Mouse (Mus musculus) kidney, adult 2 months (tissue): ENCODE measurements around the gene Spata2. TPM values are rescaled to one million over a fixed set of nuclear protein-coding genes. Genes with fewer than 3 reads are reported as not detected.

Experiments used
- DNase-seq: peaks from one replicate; pipeline ENCODE4 v3.0.0; 2021
- H3K27ac ChIP-seq: fragments of 200-500 bp; 2 replicates; pipeline ENCODE4 v1.5.1; 2012; ENCODE audit warnings: low read depth, low read length, control low read depth, inconsistent platforms; ENCODE audit not compliant: insufficient read depth
- H3K27me3 ChIP-seq: fragments of 200-500 bp; replicated peaks from 2 replicates; pipeline ENCODE4 v1.6.1; 2012; ENCODE audit warnings: mild to moderate bottlenecking, moderate library complexity, low read length, inconsistent platforms; ENCODE audit not compliant: control insufficient read depth, insufficient read depth
- H3K36me3 ChIP-seq: fragments of 200-500 bp; 2 replicates; pipeline ENCODE4 v1.6.1; 2012; ENCODE audit warnings: mild to moderate bottlenecking, moderate library complexity, low read length, inconsistent platforms; ENCODE audit not compliant: control insufficient read depth, insufficient read depth
- H3K4me1 ChIP-seq: fragments of 200-500 bp; 2 replicates; pipeline ENCODE4 v1.6.1; 2011; ENCODE audit warnings: low read length; ENCODE audit not compliant: control insufficient read depth, insufficient read depth
- H3K4me3 ChIP-seq: fragments of 200-500 bp; 2 replicates; pipeline ENCODE4 v1.5.1; 2011; ENCODE audit warnings: mild to moderate bottlenecking, low read depth, low read length, control low read depth; ENCODE audit not compliant: insufficient read depth
- CTCF ChIP-seq: fragments of 200-500 bp; conservative IDR thresholded peaks from 2 replicates; pipeline ENCODE4 v1.5.1; 2011; ENCODE audit warnings: low read depth, mild to moderate bottlenecking, control low read depth, low read length, moderate library complexity, mixed read lengths; ENCODE audit not compliant: insufficient read depth, insufficient read length
- POLR2A ChIP-seq: fragments of 200-500 bp; IDR thresholded peaks from one replicate; pipeline ENCODE4 v1.6.1; 2011; ENCODE audit warnings: low read depth, low read length, control low read depth
- WGBS: fragments of 180-500 bp; shearing (Covaris S2); methylation state at CpG from one replicate; pipeline ENCODE4 v1.1.7; 2018; 5-methylcytosine and 5-hydroxymethylcytosine counted together
- polyA plus RNA-seq: library from polyadenylated mRNA; depleted of rRNA; stranded (reverse); fragments of >200 nt; gene quantifications from 2 replicates; pipeline ENCODE4 v1.2.3, GENCODE M21; 2012

The Spata2 gene
- polyA plus RNA-seq, 1 experiment, result 26.5 TPM

GRCm38 (mm10) chr2:167508569-167508968, 15.9 kb upstream of the Spata2 start:
- no peak for DNase-seq
- TF ChIP-seq CTCF (no peak), POLR2A (no peak)
- peaks cover 11% of the 10 kb centered on the region; the same call in 1 of the 2 replicates for H3K4me1 ChIP-seq
- H3K4me3 ChIP-seq, result no peak overlapping the region
- H3K36me3 ChIP-seq, result peaks cover 3% of the 10 kb centered on the region; the same call in 1 of the 2 replicates
- H3K27me3 ChIP-seq, result no peaks in the 10 kb centered on the region
- no peak overlapping the region for H3K27ac ChIP-seq
- 93% methylated on average over 4 of the region's 4 CpGs for WGBS

- no peak overlapping the region for H3K27ac ChIP-seq
- TF ChIP-seq CTCF (no peak), POLR2A (no peak)
- peaks cover 11% of the 10 kb centered on the region; the same call in 1 of the 2 replicates for H3K4me1 ChIP-seq
- no peak for DNase-seq
- H3K4me3 ChIP-seq, result no peak overlapping the region
- WGBS, result 48% methylated on average over 3 of the region's 3 CpGs
- H3K27me3 ChIP-seq, result no peaks in the 10 kb centered on the region
- peaks cover 3% of the 10 kb centered on the region; the same call in 1 of the 2 replicates for H3K36me3 ChIP-seq
Observed at GRCm38 (mm10) chr2:167507719-167508385, 15.2 kb upstream of the Spata2 start.

GRCm38 (mm10) chr2:167506546-167507260, 14.0 kb upstream of the Spata2 start:
- H3K4me3 ChIP-seq, result no peak overlapping the region
- peaks cover 3% of the 10 kb centered on the region; the same call in 1 of the 2 replicates for H3K36me3 ChIP-seq
- no peak for TF ChIP-seq POLR2A
- no peak for TF ChIP-seq CTCF
- H3K27ac ChIP-seq, result no peak overlapping the region
- H3K27me3 ChIP-seq, result no peaks in the 10 kb centered on the region
- WGBS, result 89% methylated on average over 10 of the region's 10 CpGs
- DNase-seq, result no peak
- H3K4me1 ChIP-seq, result peaks cover 11% of the 10 kb centered on the region; the same call in 1 of the 2 replicates

- Histone ChIP-seq H3K27ac (peak overlapping the region; percentile 81), H3K36me3 (no peaks in the 10 kb centered on the region), H3K27me3 (no peaks in the 10 kb centered on the region), H3K4me3 (no peak overlapping the region), H3K4me1 (peaks cover 14% of the 10 kb centered on the region; the same call in 1 of the 2 replicates)
- 39% methylated on average over 3 of the region's 3 CpGs for WGBS
- TF ChIP-seq POLR2A (no peak), CTCF (no peak)
- peak; percentile 45 for DNase-seq
Observed at GRCm38 (mm10) chr2:167505127-167505526, 12.4 kb upstream of the Spata2 start.

GRCm38 (mm10) chr2:167503896-167504349, 11.2 kb upstream of the Spata2 start:
- peak; percentile 93 for DNase-seq
- Histone ChIP-seq H3K27ac (peak overlapping the region; percentile 74), H3K4me1 (peaks cover 14% of the 10 kb centered on the region; the same call in 1 of the 2 replicates), H3K36me3 (no peaks in the 10 kb centered on the region), H3K4me3 (peak overlapping the region; percentile 89), H3K27me3 (no peaks in the 10 kb centered on the region)
- no peak for TF ChIP-seq POLR2A
- no peak for TF ChIP-seq CTCF
- 0% methylated on average over 32 of the region's 32 CpGs for WGBS

- Histone ChIP-seq H3K4me1 (peaks cover 14% of the 10 kb centered on the region; the same call in 1 of the 2 replicates), H3K4me3 (peak overlapping the region; percentile 89), H3K27ac (peak overlapping the region; percentile 94), H3K27me3 (no peaks in the 10 kb centered on the region), H3K36me3 (no peaks in the 10 kb centered on the region)
- peak; percentile 91 for DNase-seq
- under 1% methylated on average over 85 of the region's 85 CpGs for WGBS
- TF ChIP-seq CTCF (no peak), POLR2A (no peak)
Observed at GRCm38 (mm10) chr2:167503253-167503895, 10.7 kb upstream of the Spata2 start.
